Mouse (Mus musculus) hindlimb bud, embryonic 11.5 days (tissue): ENCODE measurements around the gene Rprd1b.
"Not testable (repeated sequence)": the region's sequence is repeated elsewhere in the genome, so short reads cannot be mapped to it uniquely, and the experiment has no call there.

Experiments used
- DNase-seq: peaks from one replicate; pipeline ENCODE4 v3.0.0-alpha.2; 2012; ENCODE audit warnings: low read depth, low spot score; ENCODE audit errors: extremely low spot score

Gene Rprd1b

DNA sequence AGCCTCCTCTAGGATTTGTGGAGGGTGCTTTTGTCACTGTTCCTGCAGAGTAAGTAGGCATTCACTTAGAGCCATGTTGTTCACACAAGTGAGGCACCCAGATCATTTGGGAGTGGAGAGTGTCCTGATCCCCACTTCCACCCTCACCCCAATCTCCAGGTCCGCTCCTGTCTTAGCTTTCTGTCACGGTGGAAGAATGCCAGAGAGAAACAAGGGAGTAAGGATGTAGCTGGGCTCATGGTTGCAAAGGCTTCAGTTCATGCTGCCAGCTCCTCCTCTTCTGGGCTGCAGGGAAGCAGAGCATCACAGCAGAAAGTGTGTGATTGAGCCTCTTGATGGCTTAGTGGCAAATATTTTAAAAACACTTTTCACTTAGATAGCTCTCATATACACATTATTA is 12.1 kb downstream of the Rprd1b start:
- DNase-seq: no peak

DNA sequence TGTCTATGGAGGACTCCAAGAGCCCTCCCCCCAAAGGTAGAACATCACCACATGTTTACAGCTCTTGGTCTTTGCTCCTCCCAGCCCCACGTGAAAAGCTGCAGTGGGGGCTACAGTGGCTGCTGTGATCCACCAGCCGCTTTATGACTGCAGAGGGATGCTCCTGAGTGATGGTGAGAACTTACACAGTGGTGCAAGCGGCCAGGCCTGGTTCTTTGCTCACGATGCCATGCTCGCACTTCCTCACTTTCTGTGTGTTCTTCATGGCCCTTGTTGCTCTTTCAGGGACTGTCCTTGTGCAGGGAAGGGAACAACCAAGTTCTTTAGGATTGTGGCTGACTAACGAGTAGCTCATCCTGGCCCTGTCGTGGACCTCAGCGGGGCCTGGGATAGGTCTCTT is 15.2 kb downstream of the Rprd1b start:
- DNase-seq: no peak

DNA sequence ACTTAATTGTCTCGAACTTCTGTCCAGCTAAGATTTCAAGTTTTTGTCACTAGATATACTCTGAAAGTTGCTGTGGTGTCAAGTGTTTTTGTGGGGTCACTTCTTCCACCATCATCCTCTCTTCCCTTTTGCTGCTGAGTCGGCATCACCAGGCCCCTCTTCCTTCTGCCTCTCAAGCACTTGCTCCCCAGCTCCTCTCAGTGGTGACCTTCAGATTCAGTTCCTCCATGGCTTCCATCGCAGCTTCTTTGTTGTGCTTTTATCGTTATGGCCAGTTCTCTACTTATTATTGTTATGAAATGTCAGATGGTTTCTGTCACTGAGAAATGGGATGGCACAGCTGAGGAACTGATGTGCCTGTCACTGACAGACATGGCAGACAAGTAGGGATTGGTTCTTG is 17.9 kb downstream of the Rprd1b start:
- no peak for DNase-seq

DNA sequence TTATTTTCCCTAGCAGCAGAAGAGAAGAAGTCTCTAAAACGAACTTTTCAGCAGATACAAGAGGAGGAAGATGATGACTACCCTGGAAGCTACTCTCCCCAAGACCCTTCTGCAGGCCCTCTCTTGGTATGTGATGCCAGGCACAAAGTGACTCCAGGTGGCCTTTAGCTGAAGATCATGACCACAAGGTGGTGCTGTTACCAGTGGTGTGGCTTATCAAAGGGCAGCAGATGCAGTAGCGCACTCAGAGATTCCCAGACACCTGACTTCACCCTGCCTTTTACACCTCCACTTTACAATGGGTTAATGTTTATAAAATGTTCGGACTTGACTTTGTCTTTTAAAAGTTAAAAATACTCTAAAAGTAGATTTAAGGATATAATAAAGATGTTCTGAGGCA is 19.6 kb downstream of the Rprd1b start:
- peak; percentile 28 for DNase-seq

DNA sequence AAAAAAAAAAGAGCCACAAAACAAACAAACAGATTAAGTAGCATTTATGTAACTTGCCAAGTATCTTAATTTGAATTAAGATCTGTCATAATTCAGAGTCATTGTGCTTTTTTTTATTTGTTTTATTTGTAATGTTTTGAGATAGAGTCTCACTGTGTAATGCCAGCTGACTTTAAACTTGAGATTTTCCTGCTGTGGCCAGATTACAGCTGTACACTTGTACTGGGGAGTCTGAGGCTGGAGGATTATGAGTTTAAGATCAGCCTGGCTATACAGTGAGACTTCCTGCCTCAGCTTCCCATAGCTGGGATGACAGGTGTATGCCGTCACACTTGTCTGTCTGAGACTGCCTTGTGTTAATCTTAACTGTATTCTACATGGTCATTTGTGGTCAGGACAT is 20.4 kb downstream of the Rprd1b start:
- no peak for DNase-seq

DNA sequence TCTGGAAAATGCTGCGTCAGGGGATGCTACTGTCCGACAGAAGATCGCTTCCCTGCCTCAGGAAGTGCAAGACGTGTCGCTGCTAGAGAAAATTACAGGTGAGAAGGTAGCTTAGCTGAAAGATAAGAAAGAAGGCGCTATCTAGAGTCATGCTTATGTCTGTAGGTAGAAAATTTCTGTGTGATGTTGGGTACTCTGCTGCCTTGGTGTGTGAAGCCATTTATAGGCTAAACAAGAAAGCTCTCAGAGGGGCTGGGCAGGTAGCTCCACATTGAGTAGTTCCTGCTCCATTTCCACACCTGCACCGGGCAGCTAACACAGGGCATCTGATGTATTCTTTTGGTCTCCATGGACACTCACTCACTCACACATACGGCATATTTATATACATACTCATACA is 21.8 kb downstream of the Rprd1b start:
- DNase-seq: no peak

DNA sequence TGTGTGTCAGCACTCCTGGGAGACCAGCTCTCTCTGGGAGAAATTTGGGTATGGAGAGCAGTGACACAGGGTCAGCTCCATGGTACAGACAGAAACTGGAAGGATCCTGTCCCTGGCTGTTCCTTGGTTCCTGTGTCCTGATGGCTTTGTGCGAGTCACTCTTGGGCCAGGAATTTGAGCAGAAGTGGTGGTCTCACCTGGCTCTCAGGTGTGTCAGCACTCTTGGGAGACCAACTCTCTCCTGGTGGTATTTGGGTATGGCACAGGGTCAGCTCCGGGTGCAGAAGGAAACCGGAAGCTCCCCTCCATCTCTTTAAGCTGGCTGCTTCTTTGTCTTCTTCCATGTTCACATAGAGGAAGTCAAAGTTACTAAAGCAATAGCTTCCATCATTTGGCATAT is 26.3 kb downstream of the Rprd1b start:
- DNase-seq: no peak

DNA sequence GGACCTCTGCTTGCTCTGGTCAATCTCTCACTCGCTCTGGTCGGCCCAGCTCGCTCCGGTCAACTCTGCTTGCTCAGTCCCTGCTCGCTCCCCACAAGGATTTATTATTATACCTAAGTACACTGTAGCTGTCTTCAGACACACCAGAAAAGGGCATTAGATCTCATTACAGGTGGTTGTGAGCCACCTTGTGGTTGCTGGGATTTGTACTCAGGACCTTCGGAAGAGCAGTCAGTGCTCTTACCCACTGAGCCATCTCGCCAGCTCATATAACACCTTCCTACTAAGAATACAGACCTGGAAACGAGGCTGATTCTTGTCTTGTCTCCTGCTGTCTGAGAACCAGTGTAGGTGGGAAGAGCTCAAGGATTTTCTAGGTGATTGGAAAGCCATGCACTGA is 27.1 kb downstream of the Rprd1b start:
- DNase-seq: not testable (repeated sequence)

DNA sequence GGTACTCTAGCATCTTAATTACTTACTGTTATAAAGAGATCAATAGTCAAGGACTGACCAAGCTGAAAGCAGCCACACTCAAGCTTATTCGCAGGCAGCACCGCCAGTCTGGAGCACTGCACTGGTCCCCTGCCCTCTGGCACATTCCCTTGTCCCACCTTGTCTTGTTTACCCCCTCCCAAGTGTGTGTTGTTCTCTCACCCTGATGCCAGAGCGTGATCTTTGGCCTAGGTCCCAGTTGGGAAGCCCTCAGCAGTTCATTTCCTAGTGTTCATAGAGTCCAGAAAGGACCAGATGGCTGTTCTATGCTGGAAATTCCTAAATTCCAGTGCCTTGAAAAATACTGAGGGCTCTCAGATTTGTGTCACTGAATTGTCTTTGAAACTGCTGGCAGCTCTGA is 28.7 kb downstream of the Rprd1b start:
- DNase-seq: no peak

DNA sequence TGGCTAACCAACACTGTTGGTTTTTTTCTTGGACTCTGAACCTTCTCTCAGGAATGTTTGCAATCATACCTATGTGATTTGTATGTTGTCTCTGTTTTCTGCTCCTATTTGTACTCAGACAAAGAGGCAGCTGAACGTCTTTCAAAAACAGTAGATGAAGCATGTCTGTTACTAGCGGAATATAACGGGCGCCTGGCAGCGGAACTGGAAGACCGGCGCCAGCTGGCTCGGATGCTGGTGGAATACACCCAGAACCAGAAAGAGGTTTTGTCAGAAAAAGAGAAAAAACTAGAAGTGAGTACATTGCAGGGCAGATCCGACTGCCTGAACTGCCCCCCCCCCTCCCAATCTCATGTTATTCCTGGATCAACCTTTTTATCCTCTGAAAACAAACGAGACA is 30.2 kb downstream of the Rprd1b start:
- DNase-seq: no peak

DNA sequence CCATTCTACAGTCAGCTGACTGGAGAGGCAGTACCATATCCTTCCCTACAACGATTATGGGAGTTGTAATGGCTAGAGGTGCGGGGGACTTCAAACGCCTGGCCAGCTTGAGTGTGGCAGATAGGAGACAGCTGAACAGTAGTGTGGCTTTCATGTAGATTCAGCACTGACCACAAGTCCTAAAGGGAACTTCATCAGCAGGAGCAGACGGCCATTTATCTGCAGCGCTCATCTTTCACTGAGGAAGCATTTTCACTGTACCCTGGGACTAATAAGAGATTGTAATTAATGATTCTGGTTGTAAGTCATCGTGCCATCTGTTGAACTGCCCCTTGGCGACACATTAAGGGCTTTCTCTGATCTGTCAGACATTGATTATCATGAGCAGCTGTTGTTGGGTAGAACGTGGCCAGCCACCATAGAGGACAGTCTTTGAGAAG is 31.4 kb downstream of the Rprd1b start:
- no peak for DNase-seq

DNA sequence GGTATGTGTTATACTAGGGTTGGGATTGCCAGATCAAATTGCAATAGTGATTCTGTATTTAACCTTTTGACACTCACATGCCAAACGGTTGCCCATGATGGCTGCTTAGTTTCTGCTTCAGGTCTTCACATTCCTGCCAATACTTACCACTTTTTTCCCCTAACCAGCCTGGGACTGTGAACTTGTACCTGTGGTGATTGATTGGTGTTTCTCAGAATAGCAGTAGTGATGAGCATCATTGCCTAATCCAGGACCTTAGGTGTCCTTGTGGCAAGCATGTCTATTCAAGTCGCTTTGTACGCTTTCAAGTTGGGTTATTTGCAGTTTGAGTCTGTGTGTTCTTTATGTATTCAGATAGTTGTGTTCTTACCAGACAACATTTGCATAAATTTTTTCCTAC is 34.7 kb downstream of the Rprd1b start:
- no peak for DNase-seq

DNA sequence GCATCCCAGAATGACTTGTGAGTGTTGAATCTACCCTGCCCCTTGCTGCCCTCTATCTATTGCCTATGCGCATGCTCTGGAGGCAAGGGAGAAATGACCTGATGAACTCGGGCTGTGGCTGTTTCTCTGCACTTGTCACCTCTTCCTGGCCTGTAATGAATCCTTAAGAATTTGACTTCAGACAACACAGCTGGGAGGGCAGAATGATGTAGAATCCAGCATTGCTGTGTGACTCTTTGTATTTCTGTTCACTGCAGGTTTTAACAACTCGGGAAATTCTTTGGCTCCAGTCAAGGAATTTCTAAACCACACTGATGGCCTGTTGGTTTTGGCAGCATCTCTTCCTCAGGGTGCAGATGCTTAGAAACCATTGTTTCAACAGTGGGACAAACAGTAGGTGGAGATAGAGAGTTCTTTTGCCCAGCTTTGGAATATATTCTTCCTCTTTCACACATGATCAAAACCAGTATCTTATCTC is 36.3 kb downstream of the Rprd1b start:
- no peak for DNase-seq

DNA sequence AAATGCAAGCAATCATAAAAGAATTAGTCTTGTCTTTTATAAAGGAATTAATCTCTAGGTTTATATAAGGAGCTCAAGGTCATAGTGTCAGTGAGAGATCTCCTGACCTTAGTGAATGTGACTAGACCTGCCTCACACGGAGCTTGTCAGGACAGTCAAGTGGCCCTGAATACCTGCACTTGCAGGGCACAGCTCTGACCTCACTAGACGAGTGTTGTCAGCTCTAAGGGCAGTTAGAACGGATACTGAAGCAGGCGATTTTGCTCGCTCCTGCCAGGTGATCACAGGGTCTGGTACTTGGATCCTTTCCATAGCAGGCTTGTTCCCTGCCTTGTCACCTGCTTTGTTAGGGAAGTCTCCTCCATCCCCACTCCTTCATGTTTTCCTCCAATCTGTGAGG is 36.8 kb downstream of the Rprd1b start:
- DNase-seq: no peak

DNA sequence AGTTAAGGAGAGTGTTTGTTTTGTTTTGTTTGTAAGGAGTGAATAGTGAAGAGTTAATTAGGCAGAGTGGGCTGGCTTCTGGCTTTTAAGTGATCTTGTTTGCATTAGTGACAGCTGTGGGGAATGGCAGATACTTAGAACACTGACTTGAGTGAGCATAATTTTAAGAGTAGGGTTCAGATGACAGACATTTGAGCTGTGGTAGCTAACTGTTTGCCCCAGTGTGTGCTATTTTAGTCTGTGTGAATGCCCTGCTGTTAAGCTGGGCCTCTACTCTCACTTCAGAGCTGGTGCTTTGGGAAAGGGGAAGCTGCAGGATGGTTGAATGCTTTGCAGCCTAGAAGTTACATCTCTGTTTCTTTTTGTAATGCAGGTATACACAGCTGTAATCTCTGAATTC is 38.2 kb downstream of the Rprd1b start:
- DNase-seq: no peak

DNA sequence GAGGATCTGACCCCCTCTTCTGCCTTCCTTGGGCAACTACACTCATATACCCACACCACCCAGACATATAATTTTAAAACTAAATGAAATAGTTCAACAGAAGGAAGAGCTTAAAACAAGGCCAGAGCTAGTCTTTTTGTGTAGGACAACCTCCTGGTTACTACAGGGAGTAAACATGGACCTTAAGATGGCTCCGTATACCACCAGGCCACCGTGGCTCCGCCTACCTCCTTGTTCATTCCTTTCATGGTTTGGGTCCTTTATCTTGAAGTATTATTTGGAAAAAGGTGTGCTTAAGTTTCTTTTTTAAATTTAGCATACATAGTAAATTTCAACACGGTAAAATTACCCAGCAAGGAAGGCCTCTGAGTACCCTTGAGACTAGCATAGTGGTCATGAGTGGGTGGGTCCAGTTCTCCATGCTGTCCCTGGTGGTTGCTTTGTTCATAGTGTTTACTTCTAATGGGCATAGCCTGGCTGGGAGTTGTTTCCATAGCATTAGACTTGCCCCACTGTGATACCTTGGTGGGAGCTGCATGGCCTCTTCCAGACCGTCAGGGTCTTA is 39.0 kb downstream of the Rprd1b start:
- no peak for DNase-seq

DNA sequence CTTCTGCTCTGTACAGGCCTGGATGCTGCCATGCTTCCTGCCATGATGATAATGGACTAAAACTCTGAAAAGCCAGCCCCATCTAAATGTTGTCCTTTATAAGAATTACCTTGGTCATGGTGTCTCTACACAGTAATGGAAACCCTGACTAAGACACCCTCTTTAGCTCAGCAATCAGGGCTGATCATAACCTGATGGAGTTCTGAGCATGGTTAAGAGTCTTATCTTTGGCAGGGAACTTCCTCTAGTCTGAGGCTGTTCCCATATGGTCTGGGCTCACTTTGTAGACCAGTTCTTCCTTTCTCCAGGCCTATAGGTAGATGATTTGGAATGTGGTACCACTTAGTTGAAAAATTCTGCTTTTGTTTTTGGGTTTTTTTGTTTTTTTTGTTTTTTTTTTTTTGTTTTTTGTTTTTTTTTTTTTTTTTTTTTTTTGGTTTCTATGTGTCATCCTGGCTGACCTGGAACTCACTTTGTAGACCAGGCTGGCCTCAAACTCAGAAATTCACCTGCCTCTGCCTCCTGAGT is 40.2 kb downstream of the Rprd1b start:
- no peak for DNase-seq

DNA sequence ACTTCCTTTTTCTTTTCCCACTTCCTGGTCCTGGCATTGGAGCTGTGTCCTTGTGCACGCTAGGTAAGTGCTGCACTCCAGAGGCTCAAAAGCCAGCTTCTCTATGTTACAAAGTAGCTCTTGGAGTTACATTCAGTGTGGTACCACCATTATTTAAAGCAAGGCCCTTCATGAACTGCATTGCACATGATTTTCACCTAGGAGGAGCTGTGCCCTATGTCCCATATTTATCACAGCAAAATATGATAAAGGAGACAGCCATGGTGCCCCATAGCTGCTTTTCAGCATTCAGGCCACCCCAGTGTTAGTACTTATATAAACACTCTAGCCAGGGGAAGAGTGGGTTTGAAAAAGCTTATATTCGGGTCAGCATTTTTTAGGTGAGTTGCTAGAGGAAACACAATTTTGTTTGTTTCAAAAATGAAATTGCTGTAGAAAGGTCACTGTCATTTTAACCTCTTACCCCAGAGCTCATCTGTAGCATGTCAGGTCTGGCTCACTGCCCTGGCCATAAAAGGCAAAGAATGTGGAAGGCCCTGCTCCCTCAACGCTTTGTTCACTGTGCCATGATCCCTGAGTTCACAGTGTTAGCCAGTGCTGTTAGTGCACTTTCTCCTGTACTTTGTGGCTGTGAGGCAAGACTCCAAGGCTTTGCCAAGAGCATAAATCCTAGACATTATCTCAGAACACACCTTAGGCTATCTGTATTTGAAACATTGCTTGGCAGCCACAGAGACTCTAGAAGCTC is 42.8 kb downstream of the Rprd1b start:
- no peak for DNase-seq

DNA sequence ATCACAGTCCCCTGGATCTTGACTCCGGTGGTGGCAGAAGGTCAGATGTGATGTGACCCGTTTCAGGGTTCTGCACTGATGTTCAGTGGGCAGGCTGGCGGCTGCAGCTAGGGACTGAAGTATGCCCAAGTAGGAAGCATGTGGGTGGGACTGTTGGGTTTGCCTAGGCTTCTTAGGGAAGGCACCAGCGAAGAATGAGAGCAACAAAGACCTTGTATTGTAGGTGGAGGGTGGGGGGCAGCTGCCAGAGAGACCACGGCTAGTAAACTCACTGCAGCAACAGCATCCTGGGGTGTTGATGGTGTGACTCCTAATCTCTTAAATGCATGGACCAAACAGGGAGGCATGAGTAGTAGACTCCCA is 43.3 kb downstream of the Rprd1b start:
- DNase-seq: no peak

DNA sequence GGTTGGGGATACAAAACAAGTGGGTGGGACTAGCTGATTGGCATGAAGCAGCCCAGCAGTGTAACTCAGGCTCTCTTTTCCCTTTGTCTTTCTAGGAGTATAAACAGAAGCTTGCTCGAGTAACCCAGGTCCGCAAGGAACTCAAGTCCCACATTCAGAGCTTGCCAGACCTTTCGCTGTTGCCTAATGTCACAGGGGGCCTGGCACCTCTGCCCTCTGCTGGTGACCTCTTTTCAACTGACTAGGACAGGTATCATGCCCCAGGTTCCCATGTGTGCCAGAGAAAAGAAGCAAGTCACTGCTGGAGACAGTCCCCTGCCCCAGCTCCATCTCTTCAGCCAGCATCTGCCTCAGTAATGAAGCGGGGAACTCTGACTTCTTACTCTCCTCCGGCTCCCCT is 46.5 kb downstream of the Rprd1b start:
- DNase-seq: no peak

DNA sequence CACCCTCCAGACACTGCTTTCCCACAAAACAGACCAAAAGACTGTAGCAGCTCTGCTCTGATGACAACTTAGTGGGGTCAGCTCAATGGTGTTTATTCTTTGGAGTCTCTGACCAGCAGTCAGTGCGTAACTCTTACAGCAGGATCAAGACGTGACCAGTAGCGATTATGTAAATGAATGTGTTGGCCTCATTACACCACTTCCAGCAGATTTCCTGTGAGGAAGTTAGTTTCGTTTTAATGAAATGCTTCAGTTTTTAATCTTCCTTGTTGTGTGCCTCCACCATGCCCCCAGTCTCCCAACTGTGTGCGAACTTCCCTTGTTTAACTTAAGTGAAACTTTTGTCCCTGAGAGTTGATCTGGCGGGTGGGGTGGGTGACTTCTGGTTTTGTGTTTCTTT is 48.4 kb downstream of the Rprd1b start:
- DNase-seq: no peak

DNA sequence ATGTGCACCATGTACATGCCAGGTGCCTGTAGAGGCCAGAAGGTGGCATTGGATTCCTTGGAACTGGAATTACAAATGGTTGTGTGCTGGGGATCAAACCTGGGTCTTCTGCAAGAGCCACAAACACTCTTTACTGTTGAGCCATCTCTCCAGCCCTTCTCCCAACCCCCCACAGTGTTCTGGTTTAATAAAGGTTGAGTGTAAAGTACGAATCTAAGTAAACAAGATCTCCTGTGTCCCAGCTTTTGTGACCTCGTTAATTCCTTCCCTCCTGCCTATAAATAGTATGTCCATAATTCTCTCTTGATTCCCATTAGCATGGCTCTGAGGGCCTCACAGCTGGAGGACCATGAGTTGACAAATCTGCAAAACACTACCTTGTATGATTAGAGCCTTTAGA is 49.7 kb downstream of the Rprd1b start:
- no peak for DNase-seq

DNA sequence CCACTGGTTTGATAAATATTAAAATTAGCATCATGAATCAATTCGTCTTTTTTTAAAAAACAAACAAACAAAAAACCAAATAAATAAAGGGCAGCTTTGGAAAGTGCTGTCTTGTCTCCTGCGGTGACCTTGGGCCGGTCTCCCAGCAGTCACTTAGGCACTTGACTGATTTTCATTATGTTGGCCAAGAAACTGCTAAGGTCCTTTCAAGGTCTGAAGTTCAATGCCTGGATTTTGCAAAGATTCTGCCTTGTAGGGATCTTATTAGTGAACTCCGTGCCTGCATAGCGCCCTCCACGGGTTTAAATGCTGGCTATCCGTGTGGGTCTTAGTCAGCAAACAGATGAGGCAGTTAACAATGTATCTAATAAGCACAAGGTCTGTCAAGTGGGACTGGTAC is 50.7 kb downstream of the Rprd1b start:
- DNase-seq: no peak
